Mouse (Mus musculus): ENCODE measurements around the gene Cygb.
"Not testable (repeated sequence)": the region's sequence is repeated elsewhere in the genome, so short reads cannot be mapped to it uniquely, and the experiment has no call there.

The Cygb gene

GRCm38 (mm10) chr11:116616438-116617118 lies 37.5 kb downstream of the Cygb start:
- in situ Hi-C loops (cut with MseI, MboI): no loop called here

- in situ Hi-C loops (cut with MseI, MboI): no loop called here
Measured at GRCm38 (mm10) chr11:116615735-116616437, 38.2 kb downstream of the Cygb start.

DNA sequence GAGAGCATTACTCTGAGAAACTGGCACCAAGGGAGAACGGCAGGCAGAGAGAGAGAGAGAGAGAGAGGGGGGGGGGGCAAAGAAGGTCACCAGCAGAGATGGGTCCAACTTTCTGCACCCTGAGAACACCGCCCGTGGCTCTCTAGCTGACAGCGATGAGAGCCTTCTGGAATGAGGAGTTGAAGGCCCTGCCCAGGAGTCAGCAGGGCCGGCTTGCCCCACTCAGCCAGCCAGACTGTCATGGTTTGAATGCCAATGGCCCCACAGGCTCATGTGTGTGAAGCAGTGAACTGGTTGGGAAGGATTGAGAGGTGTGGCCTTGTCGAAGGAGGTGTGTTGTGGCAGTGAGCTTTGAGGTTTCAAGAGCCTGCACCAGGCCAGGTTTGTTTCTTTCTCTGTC lies 40.9 kb downstream of the Cygb start:
- in situ Hi-C loops (cut with MseI, MboI): no loop called here

DNA sequence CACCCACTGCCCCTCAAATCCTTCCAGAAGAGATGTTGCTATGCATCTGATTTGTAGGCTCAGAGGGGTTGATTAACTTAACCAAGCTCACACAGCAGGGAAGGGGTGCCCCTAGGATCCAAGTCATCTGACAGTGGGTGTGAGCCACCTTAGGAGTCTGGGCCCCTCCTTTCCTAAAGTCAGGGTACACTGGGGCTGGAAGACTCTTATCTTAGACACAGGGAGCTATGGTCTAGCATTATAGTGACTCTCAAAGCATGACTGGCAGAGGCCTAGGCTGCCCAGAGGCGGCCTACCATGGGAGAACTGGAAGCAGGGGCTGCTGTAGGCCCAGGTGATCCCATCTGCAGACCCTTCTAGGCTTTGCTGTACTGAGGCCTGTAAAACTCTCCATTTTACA lies 41.6 kb downstream of the Cygb start:
- in situ Hi-C loops (cut with MseI, MboI): no loop called here

DNA sequence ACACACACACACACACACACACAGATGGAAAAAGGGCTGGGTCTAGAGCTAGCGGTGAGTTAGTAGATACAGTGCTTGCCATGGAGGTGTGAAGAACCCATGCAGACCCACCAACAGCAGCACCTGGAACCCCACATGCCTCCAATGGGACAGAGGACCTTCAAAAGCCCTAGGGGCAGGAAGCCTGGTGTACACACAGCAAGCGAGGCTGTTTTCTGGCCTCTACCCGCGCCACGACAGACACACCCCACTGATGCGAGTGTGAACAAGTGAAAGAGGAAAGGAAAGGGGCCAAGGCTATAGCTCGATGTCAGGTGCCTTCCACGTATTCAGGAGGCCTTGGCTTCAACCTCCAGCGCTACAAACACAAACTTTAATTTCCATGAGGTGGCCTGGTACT lies 42.2 kb downstream of the Cygb start:
- in situ Hi-C loops (cut with MseI, MboI): no loop called here

DNA sequence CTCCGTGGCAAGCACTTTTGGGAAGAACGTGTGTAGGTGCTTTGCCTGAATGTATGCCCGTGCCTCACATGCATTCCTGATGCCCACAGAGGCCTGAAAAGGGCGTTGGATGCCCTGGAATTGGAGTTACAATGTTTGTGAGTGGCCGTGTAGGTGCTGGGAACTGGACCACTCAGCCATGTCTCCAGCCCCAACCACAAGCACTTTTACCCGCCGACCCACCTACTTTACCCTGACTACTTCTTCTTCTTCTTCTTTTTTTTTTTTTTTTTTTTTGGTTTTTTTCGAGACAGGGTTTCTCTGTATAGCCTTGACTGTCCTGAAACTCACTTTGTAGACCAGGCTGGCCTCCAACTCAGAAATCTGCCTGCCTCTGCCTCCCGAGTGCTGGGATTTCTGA lies 42.9 kb downstream of the Cygb start:
- in situ Hi-C loops (cut with MseI, MboI): not testable (repeated sequence)

DNA sequence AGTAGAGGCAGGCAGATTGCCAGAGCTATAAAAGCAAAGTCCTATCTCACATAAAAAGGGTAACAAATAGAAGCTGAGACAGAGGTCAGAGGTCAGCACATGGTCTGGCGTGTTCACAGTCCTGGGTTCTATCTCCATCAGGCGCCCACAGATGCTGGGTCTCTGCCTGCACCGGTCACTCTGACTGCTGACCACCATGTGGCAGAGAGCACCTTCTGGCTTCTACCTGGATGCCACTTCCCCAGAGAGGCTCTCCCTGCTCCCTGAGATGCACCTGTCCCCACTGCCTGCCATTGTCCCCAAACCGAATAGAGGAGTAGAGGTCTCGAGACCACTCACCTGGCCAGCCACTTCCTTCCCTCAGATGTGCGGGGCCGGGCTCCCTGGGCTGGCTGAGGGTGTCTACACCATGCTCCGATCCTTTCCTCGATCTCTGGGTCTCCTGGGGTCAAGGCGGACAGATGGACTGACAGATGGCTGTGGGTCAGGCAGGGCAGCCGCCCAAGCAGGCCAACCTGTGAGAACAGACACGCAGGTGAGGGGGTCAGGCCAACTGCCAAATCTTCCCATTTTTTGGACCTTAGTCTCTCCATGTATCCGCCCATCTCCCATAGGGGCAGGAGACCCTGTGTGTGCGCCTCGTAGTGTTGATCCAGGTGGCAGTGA lies 44.0 kb downstream of the Cygb start:
- in situ Hi-C loops (cut with MseI, MboI): no loop called here

DNA sequence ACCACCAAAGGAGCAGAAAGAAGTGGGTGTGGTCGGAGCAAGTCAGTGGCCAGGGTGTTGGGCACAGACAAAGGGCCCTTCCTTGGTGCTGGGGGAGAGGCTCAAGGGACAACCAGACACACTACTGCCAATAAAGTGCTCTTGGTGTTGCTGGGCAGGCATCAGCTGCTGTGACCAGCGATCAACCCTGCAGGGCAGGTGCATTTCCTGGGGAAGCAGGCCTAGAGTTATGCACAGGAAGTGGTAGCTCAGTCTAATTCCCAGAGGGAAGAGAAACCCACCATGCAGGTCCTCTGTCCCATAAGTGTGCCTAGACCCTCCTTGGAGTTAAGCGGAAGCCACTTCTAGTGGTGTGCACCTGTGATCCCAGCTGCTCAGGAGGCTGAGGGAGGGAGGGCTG lies 46.4 kb downstream of the Cygb start:
- in situ Hi-C loops (cut with MseI, MboI): no loop called here

GRCm38 (mm10) chr11:116604097-116604496 lies 50.0 kb downstream of the Cygb start:
- in situ Hi-C loops (cut with MseI, MboI): no loop called here

DNA sequence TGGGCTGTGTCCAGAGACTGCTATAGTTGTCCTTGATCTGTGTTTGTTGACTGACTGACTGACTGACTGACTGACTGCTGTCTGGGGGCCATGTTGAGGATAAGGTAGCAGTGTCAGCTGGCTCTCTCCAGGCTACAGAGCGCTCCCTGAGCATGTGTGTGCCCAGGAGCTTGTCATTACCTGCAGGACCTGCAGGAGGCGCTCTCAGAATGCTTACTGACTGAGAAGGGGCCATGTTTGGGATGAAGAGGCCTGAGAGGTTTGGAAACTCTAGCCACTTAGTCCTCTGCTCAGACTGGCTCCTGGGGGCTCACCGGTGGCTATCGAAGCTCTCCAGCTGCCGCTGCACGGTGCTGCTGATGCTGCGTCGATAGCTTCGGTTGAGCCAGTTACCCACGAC lies 50.8 kb downstream of the Cygb start:
- in situ Hi-C loops (cut with MseI, MboI): no loop called here

- in situ Hi-C loops (cut with MseI, MboI): no loop called here
Measured at GRCm38 (mm10) chr11:116602043-116602442, 52.1 kb downstream of the Cygb start.

DNA sequence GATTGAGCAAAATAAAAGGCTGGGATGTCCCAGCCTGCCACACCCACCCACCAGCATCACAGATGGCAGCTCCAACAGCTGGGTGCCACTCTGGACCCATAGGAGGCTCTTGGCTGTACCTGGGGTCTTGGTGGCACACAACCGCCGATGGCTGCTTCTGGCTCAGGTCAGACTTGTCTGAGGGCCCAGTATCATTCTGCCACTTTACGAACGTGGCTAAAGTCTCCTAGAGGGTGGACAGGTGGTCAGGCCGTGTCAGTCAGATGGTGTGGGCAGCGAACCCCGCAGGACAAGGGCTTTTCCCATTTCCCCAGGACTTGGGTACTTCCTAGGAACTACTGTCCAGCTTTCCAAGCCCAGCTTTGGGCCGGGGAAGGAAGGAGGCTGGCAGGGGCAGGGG lies 52.9 kb downstream of the Cygb start:
- in situ Hi-C loops (cut with MseI, MboI): no loop called here

DNA sequence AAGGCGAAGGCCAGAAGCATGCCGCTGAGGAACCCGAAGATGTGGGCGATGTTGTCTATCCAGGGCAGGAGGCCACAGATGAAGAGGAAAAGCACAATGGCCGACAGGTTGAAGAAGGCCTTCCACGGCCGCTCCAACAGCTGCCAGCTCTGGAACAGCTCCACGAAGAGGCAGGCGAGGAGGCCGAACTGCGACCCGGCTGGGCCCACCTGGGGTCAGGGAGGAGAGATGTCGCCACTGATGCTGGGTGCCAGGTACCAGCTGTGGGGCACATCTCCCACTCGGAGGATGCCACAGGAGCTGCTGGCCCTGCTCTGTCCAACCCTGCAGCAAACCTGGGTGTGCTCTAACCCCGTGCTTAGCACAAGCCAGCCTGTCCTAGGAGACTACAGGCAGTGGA lies 54.9 kb downstream of the Cygb start:
- in situ Hi-C loops (cut with MseI, MboI): no loop called here

DNA sequence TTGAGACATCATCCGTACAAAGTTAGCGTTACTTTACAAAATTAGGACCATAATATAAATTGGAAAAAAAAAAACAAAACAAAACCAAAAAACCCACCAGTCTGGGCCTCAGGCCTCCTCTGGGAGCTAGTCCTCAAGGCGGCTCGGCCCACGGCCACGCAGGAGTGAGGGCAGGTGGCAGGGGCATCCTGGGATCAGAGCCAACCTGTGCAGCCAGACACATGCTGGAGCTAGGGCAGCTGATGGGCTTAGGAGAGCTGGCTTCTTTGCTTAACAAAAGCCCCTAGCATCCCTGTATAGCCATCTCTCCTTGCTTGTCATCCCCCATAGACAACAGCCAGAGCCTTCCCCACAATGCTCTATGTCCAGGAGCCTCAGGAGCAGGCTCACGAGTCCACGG lies 55.9 kb downstream of the Cygb start:
- in situ Hi-C loops (cut with MseI, MboI): no loop called here

GRCm38 (mm10) chr11:116596766-116597165 lies 57.3 kb downstream of the Cygb start:
- in situ Hi-C loops (cut with MseI, MboI): no loop called here

Data from mouse trophoblast stem cell (cell line).